Mouse (Mus musculus) spleen, postnatal 14 days (tissue): Measurements from ENCODE around the gene Idi2.
"Not testable (repeated sequence)": the region's sequence is repeated elsewhere in the genome, so short reads cannot be mapped to it uniquely, and the experiment has no call there.

Experiments
- DNase-seq, 2 experiments: peaks; one replicate each; pipeline ENCODE4 v3.0.0; 2021 to 2022; ENCODE audit warnings: low spot score in 2 of 2

The Idi2 gene

GRCm38 (mm10) chr13:8995990-8996786 lies 43.5 kb downstream of the Idi2 start, which contains the start of gene Gtpbp4:
TSS of gene Gtpbp4 (minus strand) at chr13:8996083.
- DNase-seq = peak; percentile 88 to 92

- DNase-seq = not testable (repeated sequence)
These were observed 44.6 kb downstream of the Idi2 start for GRCm38 (mm10) chr13:8997221-8997620.

- DNase-seq = no peak
These were observed 46.8 kb downstream of the Idi2 start for GRCm38 (mm10) chr13:8999464-8999863.

GRCm38 (mm10) chr13:9003306-9003705 lies 50.6 kb downstream of the Idi2 start:
- DNase-seq = no peak
